Mouse (Mus musculus) C2C12 (cell line): ENCODE measurements around the gene Trim27.

Experiments used
- CEBPB ChIP-seq: IDR thresholded peaks from one replicate; pipeline ENCODE4 v1.6.1; 2011; ENCODE audit warnings: low read depth, mild to moderate bottlenecking, control low read depth, moderate library complexity
- CTCF ChIP-seq: IDR thresholded peaks from one replicate; pipeline ENCODE4 v1.5.1; 2011; ENCODE audit not compliant: control insufficient read depth, insufficient read depth, insufficient read length
- MYOG ChIP-seq: IDR thresholded peaks from one replicate; pipeline ENCODE4 v1.6.1; 2011; ENCODE audit not compliant: control insufficient read depth, insufficient read length; ENCODE audit errors: extremely low read depth

- TF ChIP-seq MYOG (no peak), CEBPB (no peak), CTCF (no peak)
Measured at GRCm38 (mm10) chr13:21195406-21196228, 16.4 kb downstream of the Trim27 start.
